Mouse (Mus musculus) ES-Bruce4 (cell line): Measurements from ENCODE around the gene Tm6sf1. TPM values are rescaled to one million over a fixed set of nuclear protein-coding genes. Genes with fewer than 3 reads are reported as not detected.

Experiments used
- H3K27ac ChIP-seq: 2 replicates; pipeline ENCODE4 v1.5.1; 2012; ENCODE audit warnings: low read length, inconsistent platforms; ENCODE audit not compliant: insufficient read depth
- H3K27me3 ChIP-seq: 2 replicates; pipeline ENCODE4 v1.6.1; 2012; ENCODE audit warnings: mild to moderate bottlenecking, low read length, inconsistent platforms; ENCODE audit not compliant: control insufficient read depth, poor library complexity, insufficient read depth, severe bottlenecking
- H3K36me3 ChIP-seq: 2 replicates; pipeline ENCODE4 v1.6.1; 2012; ENCODE audit warnings: inconsistent platforms, mild to moderate bottlenecking, low read length, moderate library complexity; ENCODE audit not compliant: control insufficient read depth, poor library complexity, insufficient read depth, severe bottlenecking
- H3K4me1 ChIP-seq: one replicate; pipeline ENCODE4 v1.8.1; 2011; ENCODE audit warnings: low read length; ENCODE audit not compliant: control insufficient read depth, insufficient read depth
- H3K4me3 ChIP-seq: 2 replicates; pipeline ENCODE4 v1.5.1; 2011; ENCODE audit warnings: low read depth, mild to moderate bottlenecking, low read length
- H3K9ac ChIP-seq: 2 replicates; pipeline ENCODE4 v1.6.1; 2012; ENCODE audit warnings: low read depth, mild to moderate bottlenecking, inconsistent platforms; ENCODE audit not compliant: poor library complexity, severe bottlenecking
- H3K9me3 ChIP-seq: replicated peaks from 2 replicates; pipeline ENCODE4 v1.6.1; 2012; ENCODE audit warnings: mild to moderate bottlenecking, low read length, inconsistent platforms; ENCODE audit not compliant: control insufficient read depth, poor library complexity, insufficient read depth, severe bottlenecking
- CTCF ChIP-seq: IDR thresholded peaks from one replicate; pipeline ENCODE4 v1.8.1; 2011; ENCODE audit warnings: low read depth, low read length
- EP300 ChIP-seq: IDR thresholded peaks from 2 replicates; pipeline ENCODE4 v1.6.1; 2011; ENCODE audit warnings: low read depth, low read length; ENCODE audit not compliant: insufficient read depth
- POLR2A ChIP-seq: IDR thresholded peaks from one replicate; pipeline ENCODE4 v1.8.1; 2011; ENCODE audit warnings: low read length; ENCODE audit not compliant: insufficient read depth
- polyA plus RNA-seq: library from polyadenylated mRNA; stranded (reverse); fragments of >200 nt; gene quantifications from 2 replicates; pipeline ENCODE4 v1.2.4, GENCODE M21; 2011; ENCODE audit warnings: low read depth; ENCODE audit not compliant: missing spikeins, insufficient read depth, insufficient read length

Gene Tm6sf1
- polyA plus RNA-seq, 1 experiment = 10.1 TPM

- H3K9me3 ChIP-seq = no peaks in the 10 kb centered on the region
- TF ChIP-seq CTCF (no peak), EP300 (no peak), POLR2A (no peak)
- H3K9ac ChIP-seq = no peak overlapping the region
- no peaks in the 10 kb centered on the region for H3K27me3 ChIP-seq
- no peak overlapping the region for H3K4me3 ChIP-seq
- H3K4me1 ChIP-seq = no peaks in the 10 kb centered on the region
- H3K27ac ChIP-seq = no peak overlapping the region
- H3K36me3 ChIP-seq = no peaks in the 10 kb centered on the region
These were observed 59.5 kb downstream of the Tm6sf1 start for GRCm38 (mm10) chr7:81918316-81918715.

GRCm38 (mm10) chr7:81920314-81920713, 61.5 kb downstream of the Tm6sf1 start:
- Histone ChIP-seq H3K36me3 (no peaks in the 10 kb centered on the region), H3K27ac (no peak overlapping the region), H3K9me3 (no peaks in the 10 kb centered on the region), H3K27me3 (no peaks in the 10 kb centered on the region), H3K4me3 (no peak overlapping the region), H3K4me1 (no peaks in the 10 kb centered on the region), H3K9ac (no peak overlapping the region)
- no peak for TF ChIP-seq EP300
- TF ChIP-seq POLR2A = no peak
- no peak for TF ChIP-seq CTCF

- no peak overlapping the region for H3K27ac ChIP-seq
- H3K36me3 ChIP-seq = no peaks in the 10 kb centered on the region
- no peaks in the 10 kb centered on the region for H3K9me3 ChIP-seq
- H3K4me3 ChIP-seq = no peak overlapping the region
- H3K27me3 ChIP-seq = no peaks in the 10 kb centered on the region
- H3K9ac ChIP-seq = no peak overlapping the region
- H3K4me1 ChIP-seq = no peaks in the 10 kb centered on the region
- TF ChIP-seq CTCF (no peak), POLR2A (no peak), EP300 (no peak)
These were observed 62.7 kb downstream of the Tm6sf1 start for GRCm38 (mm10) chr7:81921379-81921952.

- Histone ChIP-seq H3K36me3 (no peaks in the 10 kb centered on the region), H3K4me1 (no peaks in the 10 kb centered on the region), H3K4me3 (no peak overlapping the region), H3K9me3 (no peaks in the 10 kb centered on the region), H3K9ac (no peak overlapping the region), H3K27me3 (peaks cover 12% of the 10 kb centered on the region), H3K27ac (no peak overlapping the region)
- TF ChIP-seq EP300 (no peak), CTCF (no peak), POLR2A (no peak)
These were observed 70.2 kb downstream of the Tm6sf1 start for GRCm38 (mm10) chr7:81928998-81929397.

GRCm38 (mm10) chr7:81932521-81933045, 73.8 kb downstream of the Tm6sf1 start:
- Histone ChIP-seq H3K9ac (no peak overlapping the region), H3K9me3 (no peaks in the 10 kb centered on the region), H3K27me3 (peaks cover 20% of the 10 kb centered on the region), H3K36me3 (no peaks in the 10 kb centered on the region), H3K4me1 (no peaks in the 10 kb centered on the region), H3K4me3 (no peak overlapping the region), H3K27ac (no peak overlapping the region)
- TF ChIP-seq POLR2A = no peak

- no peaks in the 10 kb centered on the region for H3K4me1 ChIP-seq
- H3K36me3 ChIP-seq = no peaks in the 10 kb centered on the region
- peak overlapping the region; percentile 88 for H3K4me3 ChIP-seq
- H3K9me3 ChIP-seq = no peaks in the 10 kb centered on the region
- peak overlapping the region; percentile 96 for H3K9ac ChIP-seq
- peaks cover 20% of the 10 kb centered on the region for H3K27me3 ChIP-seq
- no peak for TF ChIP-seq EP300
- no peak for TF ChIP-seq POLR2A
- no peak for TF ChIP-seq CTCF
- H3K27ac ChIP-seq = no peak overlapping the region
These were observed 74.3 kb downstream of the Tm6sf1 start for GRCm38 (mm10) chr7:81933061-81933600.
